Mouse (Mus musculus): ENCODE data around the gene Cul9. TPM values are rescaled to one million over a fixed set of nuclear protein-coding genes. Genes with fewer than 3 reads are reported as not detected.

Gene Cul9
- polyA plus RNA-seq, 1 experiment: 8.6 TPM

DNA sequence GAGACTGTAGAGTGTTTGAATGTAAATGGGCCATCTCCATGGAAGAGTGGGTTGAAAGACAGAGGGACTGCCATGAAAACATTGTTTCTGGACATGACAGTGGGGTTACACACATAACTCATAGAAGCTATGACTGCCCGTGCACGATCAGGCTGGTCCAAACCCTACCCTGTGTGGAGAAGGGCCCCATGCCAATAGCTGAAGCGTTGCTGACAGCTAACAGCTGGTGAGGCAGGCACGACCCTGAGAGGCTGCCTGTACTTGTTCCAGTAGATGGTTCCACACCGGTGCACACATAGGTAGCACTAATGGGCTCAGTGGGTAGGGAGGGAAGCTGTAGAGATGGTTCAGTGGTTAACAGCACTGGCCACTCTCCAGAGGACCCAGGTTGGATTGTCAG lies 50.7 kb downstream of the Cul9 start:
- TF ChIP-seq POLR2A (IDR thresholded peaks at IDR 0.05; ENCODE audit: low read depth, low read length) (no peak), CTCF (IDR thresholded peaks at IDR 0.05; ENCODE audit: borderline replicate concordance, insufficient read depth, low read length) (no peak)
- peaks cover 8% of the 10 kb centered on the region for H3K4me1 ChIP-seq (ENCODE audit: control insufficient read depth, insufficient read depth, low read length)
- H3K27ac ChIP-seq (ENCODE audit: insufficient read depth, low read length): no peak overlapping the region
- H3K4me3 ChIP-seq (ENCODE audit: insufficient read depth, low read length): no peak overlapping the region

DNA sequence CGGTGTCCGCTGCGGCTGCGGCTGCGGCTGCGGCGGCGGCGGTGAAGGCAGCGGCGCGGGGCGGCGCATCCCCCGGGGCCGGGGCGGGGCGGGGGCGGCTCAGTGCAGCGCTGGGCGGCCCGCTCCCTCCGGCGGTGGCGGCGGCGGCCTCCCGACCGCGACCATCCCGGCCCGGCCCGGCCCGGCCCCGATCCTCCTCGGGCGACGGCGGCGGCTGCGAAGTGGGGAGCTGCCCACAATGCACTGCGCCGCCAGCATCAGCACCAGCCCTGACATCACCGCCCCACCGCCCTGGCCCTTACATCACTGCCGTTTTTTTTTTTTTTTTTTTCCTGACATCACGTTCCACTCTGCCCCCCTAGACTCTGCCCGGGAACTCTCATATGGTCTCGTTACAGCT lies 58.8 kb downstream of the Cul9 start, which contains the start of gene Ttbk1:
TSS of gene Ttbk1 (minus strand) at position 245 of the 400 bp plus-strand sequence.
- TF ChIP-seq CTCF (IDR thresholded peaks at IDR 0.05; ENCODE audit: borderline replicate concordance, insufficient read depth, low read length) (no peak), POLR2A (IDR thresholded peaks at IDR 0.05; ENCODE audit: low read depth, low read length) (no peak)
- Histone ChIP-seq H3K27ac (ENCODE audit: insufficient read depth, low read length) (no peak within 1 kb of the TSS), H3K4me3 (ENCODE audit: insufficient read depth, low read length) (no peak within 1 kb of the TSS; the same call in 1 of the 2 replicates), H3K4me1 (ENCODE audit: control insufficient read depth, insufficient read depth, low read length) (no peaks in the 10 kb centered on the region)

DNA sequence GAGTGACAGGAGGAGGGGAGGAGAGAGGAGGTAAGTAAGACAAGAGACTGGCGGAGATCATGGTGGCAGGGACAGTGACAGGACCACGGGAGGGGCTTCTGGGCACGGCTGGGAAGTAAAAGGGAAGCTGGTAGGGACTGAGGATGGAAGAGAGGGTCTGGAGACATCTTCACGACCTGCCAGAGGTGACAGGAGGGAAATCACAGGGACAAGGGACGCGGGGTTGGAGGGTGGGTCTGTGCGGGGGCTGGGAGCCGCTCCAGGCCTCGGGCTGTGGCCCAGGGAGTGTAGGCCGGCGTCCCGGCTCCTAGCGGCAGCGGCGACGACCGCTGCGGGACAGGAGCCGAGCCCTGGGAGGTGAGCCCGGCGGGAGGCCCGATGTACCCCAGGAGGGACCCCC lies 59.2 kb downstream of the Cul9 start:
- Histone ChIP-seq H3K4me1 (ENCODE audit: control insufficient read depth, insufficient read depth, low read length) (no peaks in the 10 kb centered on the region), H3K4me3 (ENCODE audit: insufficient read depth, low read length) (no peak overlapping the region), H3K27ac (ENCODE audit: insufficient read depth, low read length) (no peak overlapping the region)
- no peak for TF ChIP-seq CTCF (IDR thresholded peaks at IDR 0.05; ENCODE audit: borderline replicate concordance, insufficient read depth, low read length)
- no peak for TF ChIP-seq POLR2A (IDR thresholded peaks at IDR 0.05; ENCODE audit: low read depth, low read length)

DNA sequence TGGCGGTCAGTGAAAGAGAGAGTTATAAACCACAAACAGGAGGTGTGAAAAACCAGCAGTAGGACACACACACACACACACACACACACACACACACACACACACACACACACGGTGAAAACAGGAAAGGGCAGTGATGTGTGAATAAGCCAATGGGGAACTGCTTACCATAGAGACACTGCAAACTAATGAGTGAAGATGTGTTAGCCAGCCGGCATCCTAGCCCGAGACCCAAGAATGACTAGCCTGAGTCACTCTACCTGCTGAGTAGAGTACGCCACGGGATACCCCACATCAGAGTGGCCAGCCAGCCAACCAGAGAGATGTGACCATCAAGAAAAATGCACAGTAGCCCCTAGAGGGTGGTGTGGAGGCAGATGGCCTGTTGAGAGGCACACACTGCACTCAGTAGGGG lies 61.7 kb downstream of the Cul9 start:
- Histone ChIP-seq H3K4me3 (ENCODE audit: insufficient read depth, low read length) (no peak overlapping the region), H3K4me1 (ENCODE audit: control insufficient read depth, insufficient read depth, low read length) (no peaks in the 10 kb centered on the region), H3K27ac (ENCODE audit: insufficient read depth, low read length) (no peak overlapping the region)
- TF ChIP-seq POLR2A (IDR thresholded peaks at IDR 0.05; ENCODE audit: low read depth, low read length): no peak
- no peak for TF ChIP-seq CTCF (IDR thresholded peaks at IDR 0.05; ENCODE audit: borderline replicate concordance, insufficient read depth, low read length)

DNA sequence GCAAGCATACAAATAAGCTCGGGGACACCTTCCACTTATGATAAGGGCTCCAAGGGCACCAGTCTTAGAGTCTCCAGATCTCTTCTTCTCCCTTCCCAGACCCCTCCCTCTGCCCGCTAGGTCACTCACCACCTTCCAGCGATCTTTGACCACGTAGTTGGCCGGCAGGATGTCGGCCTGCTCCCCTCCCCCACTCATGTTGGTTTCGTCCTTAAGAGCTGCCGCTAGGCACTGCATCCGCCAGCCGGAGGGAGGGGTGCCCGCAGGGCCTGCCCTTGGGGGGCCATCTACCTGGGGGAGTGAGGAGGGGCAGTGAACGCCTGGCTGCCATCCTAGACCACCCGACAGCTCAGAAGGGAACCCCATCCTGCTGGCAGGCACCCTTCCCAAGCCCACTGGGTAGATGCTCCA lies 62.2 kb downstream of the Cul9 start:
- Histone ChIP-seq H3K4me3 (ENCODE audit: insufficient read depth, low read length) (no peak overlapping the region; the same call in 1 of the 2 replicates), H3K4me1 (ENCODE audit: control insufficient read depth, insufficient read depth, low read length) (no peaks in the 10 kb centered on the region), H3K27ac (ENCODE audit: insufficient read depth, low read length) (no peak overlapping the region)
- TF ChIP-seq CTCF (IDR thresholded peaks at IDR 0.05; ENCODE audit: borderline replicate concordance, insufficient read depth, low read length): no peak
- TF ChIP-seq POLR2A (IDR thresholded peaks at IDR 0.05; ENCODE audit: low read depth, low read length): no peak

DNA sequence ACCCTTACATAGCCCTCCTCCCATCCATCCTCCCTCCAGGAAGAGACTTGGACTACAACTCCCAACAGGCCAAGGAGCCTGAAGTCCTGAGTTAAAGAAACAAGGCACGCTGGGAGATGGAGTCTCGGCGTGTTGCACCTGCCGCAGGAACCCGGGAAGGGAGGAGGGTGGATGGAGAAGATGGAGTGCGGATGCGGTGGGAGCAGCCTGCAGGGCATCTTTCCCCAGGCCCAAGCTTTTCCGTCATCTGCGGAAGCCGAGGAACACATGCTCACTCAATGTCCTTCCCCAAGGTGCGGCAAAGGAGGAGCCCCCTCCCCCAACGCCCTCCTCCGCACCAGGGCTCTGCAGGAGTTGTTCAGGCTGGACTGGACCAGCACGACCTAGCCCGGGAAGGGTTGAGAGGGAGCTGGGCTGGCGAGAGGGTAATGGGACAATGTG lies 62.6 kb downstream of the Cul9 start:
- H3K27ac ChIP-seq (ENCODE audit: insufficient read depth, low read length): no peak overlapping the region
- H3K4me1 ChIP-seq (ENCODE audit: control insufficient read depth, insufficient read depth, low read length): no peaks in the 10 kb centered on the region
- TF ChIP-seq POLR2A (IDR thresholded peaks at IDR 0.05; ENCODE audit: low read depth, low read length): no peak
- TF ChIP-seq CTCF (IDR thresholded peaks at IDR 0.05; ENCODE audit: borderline replicate concordance, insufficient read depth, low read length): no peak
- peak overlapping the region; percentile 15; the same call in 1 of the 2 replicates for H3K4me3 ChIP-seq (ENCODE audit: insufficient read depth, low read length)

DNA sequence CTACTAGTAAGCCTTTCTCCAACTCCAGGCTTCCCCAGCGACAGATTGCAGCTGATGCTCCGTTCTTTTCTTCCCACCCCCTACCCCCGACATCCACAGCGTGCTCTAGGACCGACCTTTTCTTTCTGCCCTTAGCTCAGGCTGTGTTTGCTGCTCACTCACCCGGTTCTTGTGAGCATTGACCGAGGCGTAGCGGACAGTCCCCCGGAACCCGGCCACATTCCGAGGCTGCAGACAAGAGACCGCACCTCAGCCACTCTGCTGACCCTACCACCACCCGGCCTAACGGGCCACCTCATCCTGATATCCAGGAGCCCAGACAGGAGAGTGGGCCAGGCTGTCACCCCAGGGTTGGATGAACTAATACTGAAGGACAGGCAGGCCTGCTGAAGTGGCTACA lies 68.9 kb downstream of the Cul9 start:
- Histone ChIP-seq H3K4me3 (ENCODE audit: insufficient read depth, low read length) (no peak overlapping the region), H3K27ac (ENCODE audit: insufficient read depth, low read length) (no peak overlapping the region), H3K4me1 (ENCODE audit: control insufficient read depth, insufficient read depth, low read length) (no peaks in the 10 kb centered on the region)
- TF ChIP-seq POLR2A (IDR thresholded peaks at IDR 0.05; ENCODE audit: low read depth, low read length): no peak
- TF ChIP-seq CTCF (IDR thresholded peaks at IDR 0.05; ENCODE audit: borderline replicate concordance, insufficient read depth, low read length): no peak

DNA sequence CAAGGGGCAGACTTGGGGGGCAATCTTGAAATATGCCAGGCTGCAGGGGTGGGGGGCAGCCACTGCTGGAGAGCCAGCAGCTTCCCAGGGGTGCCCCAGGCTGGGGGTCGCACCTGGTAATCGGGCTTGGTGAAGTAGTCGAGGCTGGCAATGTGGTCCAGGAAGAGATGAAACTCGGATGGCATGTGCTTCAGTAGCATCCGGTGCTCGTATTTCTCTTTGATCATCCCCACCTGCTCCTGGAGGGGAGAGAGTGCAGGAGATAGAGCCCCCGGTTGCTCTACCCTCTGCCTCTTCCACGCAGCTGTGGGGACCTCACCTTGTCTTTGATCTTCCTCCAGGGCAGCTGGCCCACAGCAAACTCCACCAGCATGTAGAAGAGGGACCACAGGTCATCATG lies 69.6 kb downstream of the Cul9 start:
- no peak overlapping the region for H3K27ac ChIP-seq (ENCODE audit: insufficient read depth, low read length)
- TF ChIP-seq CTCF (IDR thresholded peaks at IDR 0.05; ENCODE audit: borderline replicate concordance, insufficient read depth, low read length) (no peak), POLR2A (IDR thresholded peaks at IDR 0.05; ENCODE audit: low read depth, low read length) (no peak)
- H3K4me1 ChIP-seq (ENCODE audit: control insufficient read depth, insufficient read depth, low read length): no peaks in the 10 kb centered on the region
- no peak overlapping the region for H3K4me3 ChIP-seq (ENCODE audit: insufficient read depth, low read length)

DNA sequence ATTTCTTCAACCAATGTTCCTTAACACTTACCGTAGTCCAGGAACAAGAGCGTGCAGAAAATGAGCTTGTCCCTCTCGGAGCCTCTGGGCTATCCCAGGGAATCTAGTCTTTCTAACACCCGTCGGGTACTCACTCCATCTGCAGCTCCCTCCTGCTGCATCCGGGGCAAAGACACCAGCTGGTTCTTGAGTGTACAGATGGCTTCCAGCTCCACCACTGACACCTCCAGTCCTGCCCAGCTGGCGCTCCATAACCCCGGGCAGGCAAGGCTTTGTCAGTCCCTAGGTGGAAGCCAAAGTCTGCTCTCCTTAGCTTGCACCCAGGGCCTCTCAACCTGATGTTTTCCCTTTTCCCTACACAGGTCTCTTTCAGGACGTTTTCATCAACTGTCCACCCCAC lies 78.4 kb downstream of the Cul9 start:
- Histone ChIP-seq H3K27ac (ENCODE audit: insufficient read depth, low read length) (no peak overlapping the region), H3K4me1 (ENCODE audit: control insufficient read depth, insufficient read depth, low read length) (no peaks in the 10 kb centered on the region), H3K4me3 (ENCODE audit: insufficient read depth, low read length) (no peak overlapping the region)
- TF ChIP-seq CTCF (IDR thresholded peaks at IDR 0.05; ENCODE audit: borderline replicate concordance, insufficient read depth, low read length) (no peak), POLR2A (IDR thresholded peaks at IDR 0.05; ENCODE audit: low read depth, low read length) (no peak)

DNA sequence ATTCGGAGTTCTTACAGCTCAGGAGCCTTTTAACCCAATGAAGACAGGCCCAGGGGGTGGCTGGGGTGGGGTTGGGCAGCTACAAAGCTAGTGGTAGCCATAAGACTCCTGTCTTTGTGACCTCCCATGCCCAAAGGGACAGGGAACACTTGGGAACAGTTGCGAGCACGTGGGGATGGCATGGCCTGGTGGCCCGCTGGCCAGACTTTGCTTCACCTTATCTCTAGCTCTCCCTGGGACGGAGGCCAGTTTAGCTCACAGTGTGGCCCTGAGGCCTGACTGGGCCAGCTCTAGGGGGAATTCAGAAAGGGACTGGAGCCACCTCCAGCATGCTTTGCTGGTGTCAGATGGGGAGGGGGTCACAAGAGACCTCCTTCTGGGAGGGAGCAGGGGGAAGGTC lies 84.0 kb downstream of the Cul9 start:
- H3K4me3 ChIP-seq (ENCODE audit: insufficient read depth, low read length): no peak overlapping the region
- TF ChIP-seq CTCF (IDR thresholded peaks at IDR 0.05; ENCODE audit: borderline replicate concordance, insufficient read depth, low read length) (no peak), POLR2A (IDR thresholded peaks at IDR 0.05; ENCODE audit: low read depth, low read length) (no peak)
- H3K4me1 ChIP-seq (ENCODE audit: control insufficient read depth, insufficient read depth, low read length): no peaks in the 10 kb centered on the region

DNA sequence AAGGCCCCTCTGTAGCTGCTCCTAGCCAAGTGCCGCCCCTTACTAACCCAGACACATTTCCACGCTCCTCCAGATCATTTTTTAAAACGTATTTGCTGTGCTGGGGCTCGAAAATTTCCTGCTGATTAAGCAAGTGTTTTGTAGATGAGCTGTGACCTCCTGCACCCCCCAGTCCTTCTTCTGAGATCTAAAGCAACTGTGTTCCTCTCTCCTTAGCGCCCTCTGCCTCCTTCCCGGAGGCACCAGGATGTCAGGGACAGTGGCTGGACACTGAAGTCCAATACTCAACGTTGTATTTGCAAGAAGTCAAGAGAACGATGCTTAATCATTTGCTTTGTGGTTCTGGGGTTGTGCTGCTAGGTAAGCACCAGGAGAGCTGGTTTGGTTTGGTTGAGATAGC lies 84.8 kb downstream of the Cul9 start:
- no peak overlapping the region for H3K4me3 ChIP-seq (ENCODE audit: insufficient read depth, low read length)
- no peak overlapping the region for H3K27ac ChIP-seq (ENCODE audit: insufficient read depth, low read length)
- TF ChIP-seq POLR2A (IDR thresholded peaks at IDR 0.05; ENCODE audit: low read depth, low read length) (no peak), CTCF (IDR thresholded peaks at IDR 0.05; ENCODE audit: borderline replicate concordance, insufficient read depth, low read length) (peak; percentile 32; the same call in 1 of the 2 replicates)

More for the DNA sequence above, 84.0 kb downstream of the Cul9 start:
- H3K27ac ChIP-seq (ENCODE audit: insufficient read depth, low read length): no peak overlapping the region

More for the DNA sequence above, 84.8 kb downstream of the Cul9 start:
- no peaks in the 10 kb centered on the region for H3K4me1 ChIP-seq (ENCODE audit: control insufficient read depth, insufficient read depth, low read length)
